Mouse (Mus musculus) heart, adult 10 weeks (tissue): ENCODE data around the gene Mpped2. TPM values are rescaled to one million over a fixed set of nuclear protein-coding genes. Genes with fewer than 3 reads are reported as not detected.

Experiments used
- polyA plus RNA-seq: library from polyadenylated mRNA; stranded (reverse); fragments of 350-450 nt; fragmentation: Illumina TruSeq; extraction: RNeasy Lipid Tissue Mini Kit (QIAGEN cat#74804); gene quantifications from one replicate; pipeline ENCODE4 v1.2.3, GENCODE M21; 2014; ENCODE audit warnings: low read depth, low replicate concordance

The Mpped2 gene
- 16.7 TPM for polyA plus RNA-seq

DNA sequence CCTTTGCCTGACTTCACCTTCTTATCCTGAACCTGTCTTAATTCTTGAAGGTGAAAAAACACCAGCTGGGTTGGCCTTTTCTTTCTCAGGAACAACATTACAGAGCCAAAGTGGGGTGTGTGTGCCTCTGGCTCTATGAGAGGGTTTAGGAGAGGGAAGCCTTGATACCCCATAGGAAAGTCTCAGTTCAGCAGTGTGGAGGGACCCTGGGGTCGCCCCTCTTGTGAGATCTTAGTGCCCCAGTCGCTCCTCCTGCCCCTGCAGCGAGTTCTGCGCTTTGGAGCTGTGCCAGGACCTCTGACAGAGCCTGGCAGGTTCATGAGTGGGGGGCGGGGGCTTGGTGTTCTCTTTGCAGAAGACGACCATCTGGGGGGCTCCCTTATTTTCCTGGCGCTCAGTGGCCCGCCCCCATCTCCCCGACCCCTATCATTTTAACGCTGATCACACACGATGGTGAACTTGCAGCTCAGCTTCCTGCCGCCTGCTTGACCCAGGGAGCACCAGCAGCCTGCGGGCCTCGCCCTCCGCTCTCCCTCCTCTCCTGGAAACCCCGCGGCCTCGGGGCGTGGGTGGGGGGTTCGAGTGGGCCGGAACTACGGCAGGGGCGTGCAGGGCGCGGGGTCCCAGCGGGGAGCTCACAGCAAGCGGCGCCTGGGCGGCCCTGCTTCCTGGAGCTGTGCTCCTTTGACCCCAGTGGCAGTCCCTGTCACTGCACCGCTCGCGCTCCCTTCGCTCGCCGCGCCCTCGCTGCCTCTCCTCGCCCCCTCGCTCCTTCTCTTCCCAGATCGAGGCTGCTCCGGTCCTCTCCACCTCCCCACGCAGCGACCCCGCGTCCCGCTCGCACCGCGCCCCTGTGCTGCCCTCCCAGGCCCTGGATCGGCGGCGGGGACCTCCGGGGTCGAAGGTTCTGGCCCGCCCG, at the start of gene Mpped2:
Gene Mpped2 (plus strand): TSS at position 487 of the 919 bp plus-strand sequence.

